Mouse (Mus musculus) Patski (cell line): Measurements from ENCODE around the gene Tgm7. TPM values are rescaled to one million over a fixed set of nuclear protein-coding genes. Genes with fewer than 3 reads are reported as not detected.

Experiments used
- ATAC-seq: fragments of 100-300 bp; one replicate; pipeline ENCODE4 v1.8.0; 2021
- CTCF ChIA-PET: fragments of 350-600 bp; sonication (Branson Sonifier 250); formaldehyde crosslinking; loops from one replicate; lab custom pipeline; 2022; ENCODE audit warnings: inconsistent platforms; lab: Charles Lee
- POLR2A ChIA-PET: fragments of 350-600 bp; sonication (Branson Sonifier 250); formaldehyde crosslinking; loops from one replicate; lab custom pipeline; 2022; ENCODE audit warnings: antibody characterized with exemption, inconsistent platforms; lab: Charles Lee
- DNase-seq: peaks from one replicate; pipeline ENCODE4 v3.0.0-alpha.2; 2011; ENCODE audit warnings: low read depth, low spot score
- H3K27me3 ChIP-seq: fragments of 371-371 bp; one replicate; pipeline ENCODE4 v1.5.1; 2021
- CTCF ChIP-seq: fragments of 100-300 bp; IDR thresholded peaks from one replicate; pipeline ENCODE4 v1.5.1; 2021
- in situ Hi-C: fragments of 300-500 bp; cut with MboI; formaldehyde crosslinking; loops from 3 replicates; pipeline ENCODE4 v1.11.1; 2018; ENCODE audit warnings: low pct_unique_long_range_greater_than_20kb, mixed read lengths
- polyA plus RNA-seq: library from polyadenylated mRNA; unstranded; gene quantifications from one replicate; pipeline ENCODE4 v1.2.3, GENCODE M21; 2021

The Tgm7 gene
- polyA plus RNA-seq, 1 experiment from 2014 or later: not detected

GRCm38 (mm10) chr2:121082626-121083025, 27.0 kb downstream of the Tgm7 start:
- ChIA-PET CTCF (no interaction called here), POLR2A (no interaction called here)
- no peak for DNase-seq
- no peak for TF ChIP-seq CTCF
- ATAC-seq: no peak
- H3K27me3 ChIP-seq: peaks cover 5% of the 10 kb centered on the region
- in situ Hi-C loops: loop anchor here (25.0 kb wide), 1 partner anchor 620 kb away; the partner anchor contains the start of gene Capn3

- TF ChIP-seq CTCF: no peak
- DNase-seq: no peak
- ATAC-seq: no peak
- ChIA-PET CTCF (interaction anchor here (1.0 kb wide), 1 partner anchor 26 kb away, joined by 3 read pairs; no protein-coding TSS in a partner anchor), POLR2A (interaction anchor here (0.6 kb wide), 1 partner anchor 15 kb away, joined by 3 read pairs; no protein-coding TSS in a partner anchor)
- in situ Hi-C loops: loop anchor here (25.0 kb wide), 1 partner anchor 612 kb away; the partner anchor contains the start of gene Capn3
- no peaks in the 10 kb centered on the region for H3K27me3 ChIP-seq
Measured at GRCm38 (mm10) chr2:121074747-121075146, 34.8 kb downstream of the Tgm7 start.

GRCm38 (mm10) chr2:121071871-121072270, 37.7 kb downstream of the Tgm7 start:
- no peak for TF ChIP-seq CTCF
- peaks cover 7% of the 10 kb centered on the region for H3K27me3 ChIP-seq
- no peak for DNase-seq
- POLR2A ChIA-PET: interaction anchor here (0.6 to 1.5 kb wide), 2 partner anchors 11 to 409 kb away, joined by 5 read pairs; no protein-coding TSS in a partner anchor
- in situ Hi-C loops: no loop called here
- CTCF ChIA-PET: interaction anchor here (1.7 kb wide), 1 partner anchor 8 kb away, joined by 3 read pairs; no protein-coding TSS in a partner anchor
- ATAC-seq: no peak

GRCm38 (mm10) chr2:121069506-121069905, 40.1 kb downstream of the Tgm7 start:
- POLR2A ChIA-PET: no interaction called here
- CTCF ChIA-PET: interaction anchor here (1.3 kb wide), 1 partner anchor 32 kb away, joined by 4 read pairs; no protein-coding TSS in a partner anchor
- in situ Hi-C loops: no loop called here
- DNase-seq (no peak), ATAC-seq (no peak)
- H3K27me3 ChIP-seq: peaks cover 7% of the 10 kb centered on the region
- no peak for TF ChIP-seq CTCF

- CTCF ChIA-PET: no interaction called here
- POLR2A ChIA-PET: no interaction called here
- H3K27me3 ChIP-seq: peaks cover 12% of the 10 kb centered on the region
- TF ChIP-seq CTCF: no peak
- no peak for ATAC-seq
- in situ Hi-C loops: no loop called here
- DNase-seq: no peak
Measured at GRCm38 (mm10) chr2:121067116-121067515, 42.5 kb downstream of the Tgm7 start.

- no peak for ATAC-seq
Measured at GRCm38 (mm10) chr2:121061315-121061714, 48.3 kb downstream of the Tgm7 start.

GRCm38 (mm10) chr2:121057997-121058396, 51.6 kb downstream of the Tgm7 start:
- CTCF ChIA-PET: interaction anchor here (0.9 kb wide), 1 partner anchor 44 kb away, joined by 3 read pairs; no protein-coding TSS in a partner anchor
- in situ Hi-C loops: no loop called here
- POLR2A ChIA-PET: no interaction called here

More at GRCm38 (mm10) chr2:121061315-121061714, 48.3 kb downstream of the Tgm7 start:
- peaks cover 16% of the 10 kb centered on the region for H3K27me3 ChIP-seq
- CTCF ChIA-PET: interaction anchor here (1.2 kb wide), 1 partner anchor 41 kb away, joined by 3 read pairs; no protein-coding TSS in a partner anchor
- POLR2A ChIA-PET: interaction anchor here (1.5 kb wide), 1 partner anchor 11 kb away, joined by 5 read pairs; no protein-coding TSS in a partner anchor
- no peak for DNase-seq
- in situ Hi-C loops: no loop called here
- no peak for TF ChIP-seq CTCF

GRCm38 (mm10) chr2:121055915-121056314, 53.7 kb downstream of the Tgm7 start:
- ATAC-seq (no peak), DNase-seq (no peak)
- ChIA-PET CTCF (no interaction called here), POLR2A (no interaction called here)
- TF ChIP-seq CTCF: no peak
- in situ Hi-C loops: no loop called here
- peaks cover 7% of the 10 kb centered on the region for H3K27me3 ChIP-seq

More at GRCm38 (mm10) chr2:121057997-121058396, 51.6 kb downstream of the Tgm7 start:
- peaks cover 11% of the 10 kb centered on the region for H3K27me3 ChIP-seq
- DNase-seq (no peak), ATAC-seq (no peak)
- no peak for TF ChIP-seq CTCF

GRCm38 (mm10) chr2:121054060-121054459, 55.5 kb downstream of the Tgm7 start:
- ChIA-PET POLR2A (no interaction called here), CTCF (no interaction called here)
- peaks cover 7% of the 10 kb centered on the region for H3K27me3 ChIP-seq
- DNase-seq (no peak), ATAC-seq (no peak)
- in situ Hi-C loops: loop anchor here (5.0 kb wide), 1 partner anchor 43 kb away; no protein-coding TSS in a partner anchor
- TF ChIP-seq CTCF: no peak

GRCm38 (mm10) chr2:121052176-121052575, 57.4 kb downstream of the Tgm7 start:
- DNase-seq (no peak), ATAC-seq (no peak)
- TF ChIP-seq CTCF: no peak
- POLR2A ChIA-PET: no interaction called here
- CTCF ChIA-PET: no interaction called here
- in situ Hi-C loops: loop anchor here (5.0 kb wide), 1 partner anchor 45 kb away; no protein-coding TSS in a partner anchor
- H3K27me3 ChIP-seq: peaks cover 6% of the 10 kb centered on the region

- CTCF ChIA-PET: no interaction called here
- ATAC-seq (no peak), DNase-seq (no peak)
- in situ Hi-C loops: no loop called here
- H3K27me3 ChIP-seq: peaks cover 6% of the 10 kb centered on the region
- POLR2A ChIA-PET: no interaction called here
- no peak for TF ChIP-seq CTCF
Measured at GRCm38 (mm10) chr2:121045653-121046052, 63.9 kb downstream of the Tgm7 start.

Other genes with a start within 250 kb of the Tgm7 start
- gene Ubr1, start 139.1 kb downstream of the Tgm7 start, polyA plus RNA-seq: 23.0 TPM
- gene Tmem62, start 132.8 kb downstream of the Tgm7 start, polyA plus RNA-seq: 19.5 TPM
- gene Ccndbp1, start 101.4 kb downstream of the Tgm7 start, polyA plus RNA-seq: 54.8 TPM
- not detected for gene Epb42, start 72.7 kb downstream of the Tgm7 start, polyA plus RNA-seq
- 0.30 TPM for gene Tgm5, start 24.0 kb downstream of the Tgm7 start, polyA plus RNA-seq
- gene Adal, start 30.6 kb upstream of the Tgm7 start, polyA plus RNA-seq: 14.2 TPM
- 7.8 TPM for gene Lcmt2, start 30.9 kb upstream of the Tgm7 start, polyA plus RNA-seq
- 32.0 TPM for gene Tubgcp4, start 60.9 kb upstream of the Tgm7 start, polyA plus RNA-seq
- gene Zscan29, start 61.3 kb upstream of the Tgm7 start, polyA plus RNA-seq: 13.5 TPM
- 58.4 TPM for gene Trp53bp1, start 161.6 kb upstream of the Tgm7 start, polyA plus RNA-seq
- 1.4 TPM for gene Map1a, start 179.8 kb upstream of the Tgm7 start, polyA plus RNA-seq
- gene Ppip5k1, start 245.6 kb upstream of the Tgm7 start, polyA plus RNA-seq: 48.5 TPM
- gene Ckmt1, start 247.9 kb upstream of the Tgm7 start, polyA plus RNA-seq: 3.1 TPM